Mouse (Mus musculus): ENCODE results near the gene Asb14.

The Asb14 gene

DNA sequence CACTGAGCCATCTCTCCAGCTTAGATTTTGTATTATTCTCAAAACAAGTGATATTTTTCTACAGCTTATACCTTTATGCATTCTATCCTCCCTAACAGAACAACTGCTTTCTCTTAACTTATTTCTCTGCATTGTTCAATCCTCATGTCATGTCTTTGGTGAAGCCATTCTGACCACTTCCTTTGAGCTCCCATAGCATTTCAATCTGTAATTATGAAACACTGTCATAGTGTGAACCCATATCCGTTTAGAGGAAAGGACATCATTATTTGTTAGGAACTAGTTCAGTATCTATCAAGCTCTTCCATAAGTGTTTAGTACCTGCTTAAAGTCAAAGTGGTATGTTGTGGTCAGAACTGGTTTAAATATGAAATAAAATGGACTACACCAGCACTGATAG is 66.2 kb downstream of the Asb14 start:
- no peak for DNase-seq (ENCODE audit: low read depth, low spot score)

Data from ZHBTc4 (cell line).